Mouse (Mus musculus): ENCODE data around the gene Ehhadh. TPM values are rescaled to one million over a fixed set of nuclear protein-coding genes. Genes with fewer than 3 reads are reported as not detected.

Gene Ehhadh
- 2.6 and 2.9 TPM in 2 replicates for polyA plus RNA-seq (2015; fragmentation: Nextera tagmentation; extraction: Ambion mirVana)

DNA sequence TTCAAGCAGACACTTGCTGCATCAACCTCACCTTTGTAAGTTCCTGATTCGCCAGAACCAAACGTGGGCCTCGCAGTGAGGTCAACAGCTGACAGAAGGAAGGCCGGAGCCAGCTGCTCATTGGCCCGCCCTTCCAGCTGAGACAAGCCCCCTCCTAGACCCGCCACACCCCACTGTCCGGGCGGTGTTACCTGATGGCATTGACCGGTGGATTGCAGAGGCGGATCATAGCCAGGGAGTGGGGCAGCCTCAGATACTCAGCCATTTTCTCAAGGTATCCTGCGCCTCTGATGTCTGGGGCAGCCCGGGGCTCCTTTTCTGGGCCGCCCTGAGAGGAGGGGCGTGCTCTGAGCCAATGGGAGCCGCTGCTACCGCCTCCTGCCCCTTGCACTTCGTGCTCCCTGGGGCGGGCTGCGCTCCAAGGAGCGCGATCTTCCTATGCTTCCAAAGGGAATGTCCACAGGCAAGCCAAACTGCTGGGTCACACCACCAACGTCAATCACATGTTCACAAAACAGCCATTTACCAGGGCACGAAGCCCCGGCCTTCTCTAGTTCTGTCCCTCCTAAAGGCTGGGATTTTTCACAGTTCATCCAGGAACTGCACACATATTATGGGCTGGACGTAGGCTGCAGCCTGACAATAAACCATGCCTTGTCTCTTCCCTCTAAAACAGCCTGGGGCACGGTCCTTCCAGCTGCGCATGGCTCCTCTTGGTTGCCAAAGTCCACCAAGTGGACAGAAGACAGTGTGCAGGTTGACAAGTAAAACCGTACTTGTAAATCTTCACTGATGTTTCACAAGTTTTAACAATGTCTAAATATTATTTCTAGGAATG is at the start of gene Ehhadh:
TSS of gene Ehhadh (minus strand) at position 292 of the 838 bp plus-strand sequence.
- H3K4me2 ChIP-seq (replicated peaks), result peak within 1 kb of the TSS; percentile 80
- H3K4me3 ChIP-seq, result peak within 1 kb of the TSS; percentile 58
- H3K36me3 ChIP-seq, result no peaks in the 10 kb centered on the region
- no peaks in the 10 kb centered on the region for H3K9me3 ChIP-seq
- WGBS, result 5% methylated on average over 28 of the region's 28 CpGs
- H3K9ac ChIP-seq, result peak within 1 kb of the TSS; percentile 72
- peak; percentile 95 for ATAC-seq (ENCODE audit: low FRiP score, low read depth)
- H3K27me3 ChIP-seq, result no peaks in the 10 kb centered on the region
- H3K27ac ChIP-seq, result no peak within 1 kb of the TSS
- peaks cover 8% of the 10 kb centered on the region; the same call in 1 of the 2 replicates for H3K4me1 ChIP-seq

DNA sequence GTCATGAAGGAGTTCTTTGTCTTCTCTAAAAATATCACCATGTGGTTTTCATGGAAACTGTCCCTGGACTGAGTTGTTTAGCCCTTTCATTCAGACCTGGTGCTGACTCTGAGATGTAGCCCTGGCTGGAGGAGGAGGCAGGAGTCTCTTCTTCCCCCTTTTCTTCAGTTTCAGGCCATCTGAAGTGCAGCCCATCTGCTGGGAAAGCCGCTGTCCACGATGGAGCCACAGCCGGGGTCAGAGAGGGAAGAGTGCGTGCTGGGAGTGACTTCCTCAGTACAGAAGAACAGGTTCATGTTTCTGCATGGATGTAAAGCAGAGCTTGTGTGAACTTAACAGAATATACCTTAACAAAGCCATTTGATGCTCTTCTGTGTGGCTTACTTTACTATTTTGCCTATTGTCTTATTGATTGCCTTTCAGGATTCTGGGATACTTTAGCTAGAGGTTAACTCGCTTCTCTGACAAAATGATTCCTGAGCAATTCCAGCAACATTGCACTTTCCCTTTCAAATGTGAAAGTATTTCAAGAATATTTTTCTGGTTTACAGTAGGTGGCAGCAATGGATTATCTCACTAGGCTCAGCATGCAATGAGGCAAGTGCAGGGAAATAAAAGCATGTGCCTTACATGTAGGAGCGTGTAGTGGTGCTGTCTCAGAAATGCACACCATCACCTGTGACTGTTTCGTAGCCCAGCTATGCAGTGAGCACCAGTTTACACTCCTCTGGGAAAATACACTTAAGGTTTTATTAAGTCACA is 48.9 kb upstream of the Ehhadh start:
- no peak for ATAC-seq (ENCODE audit: low FRiP score, low read depth)

DNA sequence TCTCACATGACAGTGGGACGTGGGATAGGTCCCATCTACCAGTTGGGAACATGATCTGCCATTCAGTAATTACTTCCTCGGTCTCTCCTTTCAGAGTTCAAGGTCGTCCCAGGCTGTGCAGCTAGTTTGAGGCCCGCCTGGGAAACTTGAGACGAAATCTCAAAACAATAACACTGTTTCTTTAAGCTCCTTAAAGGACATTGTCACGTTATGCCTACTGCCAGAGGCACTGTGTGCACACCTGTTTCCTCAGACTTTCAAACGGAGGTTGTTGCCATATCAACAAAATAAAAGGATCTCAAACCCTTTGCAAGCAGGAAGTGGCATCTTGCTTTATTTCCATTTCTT is 48.0 kb upstream of the Ehhadh start:
- H3K4me2 ChIP-seq (replicated peaks), result no peak overlapping the region
- no peak overlapping the region for H3K27ac ChIP-seq
- no peaks in the 10 kb centered on the region for H3K36me3 ChIP-seq
- H3K4me1 ChIP-seq, result no peaks in the 10 kb centered on the region
- H3K4me3 ChIP-seq, result no peak overlapping the region
- ATAC-seq (ENCODE audit: low FRiP score, low read depth), result no peak
- H3K9me3 ChIP-seq, result no peaks in the 10 kb centered on the region
- H3K9ac ChIP-seq, result no peak overlapping the region
- WGBS, result 36% methylated on average over 7 of the region's 7 CpGs
- no peaks in the 10 kb centered on the region for H3K27me3 ChIP-seq

More for the DNA sequence above, 48.9 kb upstream of the Ehhadh start:
- Histone ChIP-seq H3K27ac (no peak overlapping the region), H3K9ac (no peak overlapping the region), H3K4me2 (replicated peaks) (no peak overlapping the region), H3K4me3 (no peak overlapping the region), H3K9me3 (no peaks in the 10 kb centered on the region), H3K4me1 (no peaks in the 10 kb centered on the region), H3K27me3 (no peaks in the 10 kb centered on the region), H3K36me3 (no peaks in the 10 kb centered on the region)
- WGBS, result 47% methylated on average over 7 of the region's 7 CpGs

DNA sequence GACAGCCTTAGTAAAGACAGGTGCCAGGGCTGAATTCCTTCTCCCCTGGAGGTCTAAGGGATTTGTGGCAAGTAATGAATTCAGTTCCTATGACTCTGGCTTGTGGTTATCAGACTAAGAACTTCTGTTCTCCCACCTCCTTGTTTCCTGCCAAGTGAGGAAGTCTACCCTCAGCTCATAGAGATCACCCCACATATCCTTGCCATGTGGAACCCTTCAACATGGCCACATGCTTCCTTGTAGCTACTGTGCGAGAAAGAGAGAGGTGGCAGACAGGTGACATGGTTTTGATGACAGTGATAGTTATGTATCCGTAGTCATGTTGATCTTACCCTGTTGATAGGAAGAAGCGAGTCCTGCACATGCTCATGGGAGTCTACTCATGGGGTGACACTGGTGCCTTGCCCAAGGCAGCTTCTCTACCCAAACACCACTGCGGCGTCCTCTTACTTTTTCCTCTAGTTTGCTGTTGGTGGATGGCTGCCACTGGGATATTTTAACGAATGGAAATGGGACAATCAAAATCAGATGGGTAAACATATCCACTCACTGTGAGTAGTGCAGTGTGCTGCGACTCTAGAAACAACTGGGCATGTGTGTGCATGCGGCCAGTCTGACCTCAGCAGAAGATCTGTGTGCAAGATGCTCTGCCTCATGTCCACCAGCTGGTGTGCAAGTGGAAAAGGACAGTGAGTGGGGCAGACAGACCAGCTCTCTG is 47.4 kb upstream of the Ehhadh start:
- H3K36me3 ChIP-seq, result no peaks in the 10 kb centered on the region

DNA sequence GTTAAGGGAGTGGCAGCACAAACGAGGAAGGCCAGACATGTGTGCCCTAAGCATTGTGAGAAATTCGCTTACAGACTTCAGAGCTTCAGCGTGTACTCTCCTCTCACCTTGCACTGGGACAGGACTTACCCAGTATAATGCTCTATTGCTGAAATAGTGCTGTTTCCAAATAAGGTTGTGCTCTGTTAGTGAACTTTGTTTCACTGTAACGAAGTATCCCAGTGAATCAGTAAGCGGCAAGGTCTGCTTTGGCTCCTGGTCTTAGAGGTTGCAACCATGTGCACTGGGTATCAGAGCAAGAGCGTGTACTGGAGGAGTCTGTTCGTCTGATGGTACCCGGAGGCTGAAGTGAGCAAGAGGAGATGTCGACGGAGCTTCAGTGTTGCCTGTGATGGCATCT is 46.4 kb upstream of the Ehhadh start:
- Histone ChIP-seq H3K27ac (no peak overlapping the region), H3K9me3 (no peaks in the 10 kb centered on the region), H3K27me3 (no peaks in the 10 kb centered on the region), H3K36me3 (no peaks in the 10 kb centered on the region), H3K9ac (no peak overlapping the region), H3K4me2 (replicated peaks) (no peak overlapping the region), H3K4me1 (no peaks in the 10 kb centered on the region; the same call in 1 of the 2 replicates), H3K4me3 (no peak overlapping the region)
- WGBS, result 81% methylated on average over 10 of the region's 10 CpGs
- ATAC-seq (ENCODE audit: low FRiP score, low read depth), result no peak

More for the DNA sequence above, 47.4 kb upstream of the Ehhadh start:
- no peak overlapping the region for H3K4me3 ChIP-seq
- H3K27ac ChIP-seq, result no peak overlapping the region
- no peaks in the 10 kb centered on the region for H3K9me3 ChIP-seq
- H3K9ac ChIP-seq, result no peak overlapping the region
- H3K4me2 ChIP-seq (replicated peaks), result no peak overlapping the region
- H3K27me3 ChIP-seq, result no peaks in the 10 kb centered on the region
- WGBS, result 76% methylated on average over 8 of the region's 8 CpGs
- H3K4me1 ChIP-seq, result no peaks in the 10 kb centered on the region
- ATAC-seq (ENCODE audit: low FRiP score, low read depth), result no peak

DNA sequence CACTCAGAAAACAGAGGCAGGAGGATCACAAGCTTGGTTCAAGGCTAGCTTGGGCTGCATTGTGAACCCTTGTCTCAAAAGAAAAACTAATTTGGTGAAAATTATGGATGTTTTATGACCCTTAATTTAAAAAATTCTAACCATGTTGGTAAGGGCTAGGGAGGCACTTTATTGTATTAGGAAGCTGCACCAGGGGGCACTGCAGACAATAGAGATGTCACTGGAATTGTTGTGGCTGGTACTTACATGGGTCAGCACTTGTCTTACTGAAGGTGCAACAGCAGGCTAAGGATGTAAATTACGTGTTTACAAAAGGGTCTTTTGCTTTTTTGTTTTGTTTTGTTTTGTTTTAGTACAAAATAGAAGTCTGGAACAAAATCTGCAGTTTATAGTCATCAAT is 45.9 kb upstream of the Ehhadh start:
- H3K27me3 ChIP-seq, result no peaks in the 10 kb centered on the region
- H3K4me3 ChIP-seq, result no peak overlapping the region
- H3K4me1 ChIP-seq, result no peaks in the 10 kb centered on the region; the same call in 1 of the 2 replicates
- H3K4me2 ChIP-seq (replicated peaks), result no peak overlapping the region
- WGBS, result 70% methylated on average over 1 of the region's 1 CpGs
- H3K36me3 ChIP-seq, result no peaks in the 10 kb centered on the region
- H3K9ac ChIP-seq, result no peak overlapping the region
- H3K27ac ChIP-seq, result no peak overlapping the region
- H3K9me3 ChIP-seq, result no peaks in the 10 kb centered on the region
- ATAC-seq (ENCODE audit: low FRiP score, low read depth), result no peak

DNA sequence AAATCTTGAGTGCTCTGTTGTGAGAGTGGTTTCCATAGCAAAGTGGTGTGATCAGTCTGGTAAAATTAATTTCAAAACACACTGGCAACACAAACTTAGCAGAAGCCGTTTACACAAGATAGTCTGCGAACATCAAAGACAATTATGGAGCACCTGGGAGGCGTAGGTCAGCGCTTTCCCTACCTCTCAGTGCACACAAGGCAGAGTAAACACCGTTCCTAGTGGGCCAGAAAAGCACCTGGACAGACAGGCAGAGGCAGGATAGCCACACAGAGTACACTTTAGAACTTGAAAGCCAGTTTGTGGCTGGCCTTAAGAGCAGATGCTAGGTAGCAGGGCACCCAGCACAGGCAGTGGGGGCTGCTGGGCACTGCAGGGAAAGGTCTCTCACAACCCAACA is 44.2 kb upstream of the Ehhadh start:
- Histone ChIP-seq H3K9me3 (no peaks in the 10 kb centered on the region), H3K9ac (no peak overlapping the region), H3K4me2 (replicated peaks) (no peak overlapping the region), H3K36me3 (no peaks in the 10 kb centered on the region), H3K27me3 (no peaks in the 10 kb centered on the region), H3K27ac (no peak overlapping the region), H3K4me3 (no peak overlapping the region), H3K4me1 (peaks cover 9% of the 10 kb centered on the region)
- 79% methylated on average over 5 of the region's 5 CpGs for WGBS
- no peak for ATAC-seq (ENCODE audit: low FRiP score, low read depth)

DNA sequence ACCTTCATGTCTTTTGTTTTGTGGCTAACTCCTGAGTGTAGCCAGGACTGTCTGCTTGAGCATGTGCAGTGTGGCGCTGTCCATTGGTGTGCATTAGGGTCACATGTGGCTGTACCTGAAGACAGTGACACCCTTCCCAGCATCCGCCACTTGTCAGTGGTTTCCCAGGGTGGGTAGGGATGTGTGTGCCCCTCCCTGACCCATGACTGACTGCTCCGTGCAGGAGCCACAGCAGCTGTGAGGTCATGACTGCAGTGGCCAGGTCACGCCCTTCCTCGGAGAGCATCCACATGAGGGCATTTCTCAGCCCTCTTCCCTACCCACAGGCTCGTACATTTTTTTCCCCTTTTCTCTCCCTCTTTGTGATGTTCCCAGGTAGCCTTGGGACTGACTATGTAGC is 43.2 kb upstream of the Ehhadh start:
- Histone ChIP-seq H3K4me2 (replicated peaks) (no peak overlapping the region), H3K36me3 (no peaks in the 10 kb centered on the region), H3K4me1 (peaks cover 9% of the 10 kb centered on the region), H3K27ac (no peak overlapping the region), H3K4me3 (no peak overlapping the region), H3K27me3 (no peaks in the 10 kb centered on the region), H3K9me3 (no peaks in the 10 kb centered on the region), H3K9ac (no peak overlapping the region)
- ATAC-seq (ENCODE audit: low FRiP score, low read depth), result no peak
- 49% methylated on average over 6 of the region's 6 CpGs for WGBS

DNA sequence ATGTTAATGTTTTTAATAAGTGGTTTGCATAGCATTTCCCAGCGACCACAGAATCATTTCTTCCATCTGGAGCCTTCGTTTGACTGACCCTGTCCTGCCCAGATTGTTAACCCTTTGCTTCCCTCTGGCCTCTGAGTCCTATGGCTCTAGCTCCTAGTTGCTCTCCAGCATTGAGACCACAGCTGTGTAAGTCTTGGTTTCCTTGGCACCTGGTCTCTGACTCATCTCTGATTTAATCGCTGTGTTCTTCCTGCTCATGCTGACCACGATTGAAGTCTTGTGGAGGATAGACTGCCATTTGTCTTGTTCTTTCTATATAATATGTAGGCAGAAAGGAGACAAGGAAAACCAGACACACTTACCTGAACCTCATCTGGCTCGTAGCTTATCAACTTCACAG is 42.1 kb upstream of the Ehhadh start:
- ATAC-seq (ENCODE audit: low FRiP score, low read depth), result no peak
- Histone ChIP-seq H3K9ac (no peak overlapping the region), H3K36me3 (no peaks in the 10 kb centered on the region), H3K27ac (no peak overlapping the region), H3K27me3 (no peaks in the 10 kb centered on the region), H3K4me3 (no peak overlapping the region), H3K9me3 (no peaks in the 10 kb centered on the region), H3K4me2 (replicated peaks) (no peak overlapping the region), H3K4me1 (peaks cover 11% of the 10 kb centered on the region)
- 39% methylated on average over 5 of the region's 5 CpGs for WGBS

DNA sequence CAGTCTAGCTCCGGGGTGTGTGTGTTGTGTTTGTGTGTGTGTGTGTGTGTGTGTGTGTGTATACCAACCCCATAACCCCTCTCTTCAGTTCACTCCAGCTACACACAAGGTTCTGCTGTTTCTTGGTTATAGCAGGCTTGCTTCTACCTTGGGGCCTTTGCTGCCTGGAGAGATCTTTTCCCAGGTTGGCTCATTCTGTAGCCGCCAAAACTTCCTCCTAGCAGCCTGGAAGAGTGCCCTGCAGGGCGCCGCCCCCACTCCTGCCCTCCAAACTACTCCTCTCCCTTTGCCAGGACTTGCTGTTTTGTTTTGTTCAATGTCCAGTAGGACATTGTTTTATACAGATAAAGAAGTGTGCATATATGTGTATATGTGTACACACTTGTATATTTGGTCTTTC is 40.0 kb upstream of the Ehhadh start:
- Histone ChIP-seq H3K36me3 (no peaks in the 10 kb centered on the region), H3K27ac (peak overlapping the region; percentile 67; the same call in 1 of the 2 replicates), H3K4me3 (no peak overlapping the region), H3K27me3 (no peaks in the 10 kb centered on the region), H3K4me1 (peaks cover 11% of the 10 kb centered on the region), H3K9me3 (no peaks in the 10 kb centered on the region), H3K9ac (no peak overlapping the region), H3K4me2 (replicated peaks) (no peak overlapping the region)
- 68% methylated on average over 4 of the region's 4 CpGs for WGBS
- no peak for ATAC-seq (ENCODE audit: low FRiP score, low read depth)

DNA sequence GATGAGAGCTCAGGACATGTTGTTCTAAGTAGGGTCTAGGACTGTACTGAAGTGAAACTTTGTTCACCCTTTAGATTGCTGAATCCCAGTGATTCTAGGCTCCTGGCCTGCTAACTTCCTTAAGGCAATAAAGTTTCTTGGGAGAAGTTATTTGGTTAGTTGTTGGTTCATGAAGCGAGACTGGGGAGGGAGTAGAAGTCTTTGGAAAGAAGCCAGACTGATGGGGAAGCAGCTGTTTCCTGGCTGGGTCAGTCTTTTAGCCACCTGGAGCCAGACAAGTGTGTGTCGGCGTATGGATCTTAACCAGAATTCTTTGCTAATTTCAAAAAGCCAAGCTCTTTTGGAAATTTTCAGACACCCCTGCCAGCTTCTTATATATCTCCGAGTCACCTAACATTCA is 39.5 kb upstream of the Ehhadh start:
- Histone ChIP-seq H3K27me3 (no peaks in the 10 kb centered on the region), H3K27ac (peak overlapping the region; percentile 67; the same call in 1 of the 2 replicates), H3K4me2 (replicated peaks) (no peak overlapping the region), H3K4me1 (peaks cover 11% of the 10 kb centered on the region), H3K9me3 (no peaks in the 10 kb centered on the region), H3K36me3 (no peaks in the 10 kb centered on the region), H3K9ac (no peak overlapping the region), H3K4me3 (no peak overlapping the region)
- 30% methylated on average over 4 of the region's 4 CpGs for WGBS
- peak; percentile 66; the same call in 1 of the 2 replicates for ATAC-seq (ENCODE audit: low FRiP score, low read depth)

DNA sequence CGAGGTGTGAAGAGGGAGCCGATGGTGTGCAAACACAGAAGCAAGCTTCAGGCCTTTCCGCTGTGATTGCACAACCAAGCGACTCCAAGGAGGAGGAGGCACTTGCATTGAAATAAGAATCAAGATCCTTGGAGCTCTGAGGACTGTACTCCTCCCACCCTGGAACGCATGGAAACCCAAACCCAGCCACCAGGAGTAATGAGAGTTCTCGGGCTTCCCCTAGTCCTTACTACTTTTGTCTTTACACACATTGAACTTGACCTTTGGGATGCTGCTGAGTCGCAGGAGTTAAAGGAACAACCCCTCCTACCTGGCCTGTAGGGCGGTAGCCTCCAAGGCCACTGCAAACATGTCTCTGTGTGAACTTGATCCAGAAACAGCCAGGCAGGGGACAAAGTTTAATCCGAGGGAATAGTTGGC is 38.0 kb upstream of the Ehhadh start:
- no peaks in the 10 kb centered on the region for H3K9me3 ChIP-seq
- no peak overlapping the region for H3K9ac ChIP-seq
- peaks cover 11% of the 10 kb centered on the region for H3K4me1 ChIP-seq
- H3K4me3 ChIP-seq, result no peak overlapping the region
- H3K4me2 ChIP-seq (replicated peaks), result no peak overlapping the region
- H3K27me3 ChIP-seq, result no peaks in the 10 kb centered on the region
- no peak overlapping the region for H3K27ac ChIP-seq
- no peaks in the 10 kb centered on the region for H3K36me3 ChIP-seq
- ATAC-seq (ENCODE audit: low FRiP score, low read depth), result no peak
- WGBS, result 67% methylated on average over 9 of the region's 9 CpGs
